Mouse (Mus musculus): ENCODE measurements around the gene Gdpd5.

Gdpd5 gene

DNA sequence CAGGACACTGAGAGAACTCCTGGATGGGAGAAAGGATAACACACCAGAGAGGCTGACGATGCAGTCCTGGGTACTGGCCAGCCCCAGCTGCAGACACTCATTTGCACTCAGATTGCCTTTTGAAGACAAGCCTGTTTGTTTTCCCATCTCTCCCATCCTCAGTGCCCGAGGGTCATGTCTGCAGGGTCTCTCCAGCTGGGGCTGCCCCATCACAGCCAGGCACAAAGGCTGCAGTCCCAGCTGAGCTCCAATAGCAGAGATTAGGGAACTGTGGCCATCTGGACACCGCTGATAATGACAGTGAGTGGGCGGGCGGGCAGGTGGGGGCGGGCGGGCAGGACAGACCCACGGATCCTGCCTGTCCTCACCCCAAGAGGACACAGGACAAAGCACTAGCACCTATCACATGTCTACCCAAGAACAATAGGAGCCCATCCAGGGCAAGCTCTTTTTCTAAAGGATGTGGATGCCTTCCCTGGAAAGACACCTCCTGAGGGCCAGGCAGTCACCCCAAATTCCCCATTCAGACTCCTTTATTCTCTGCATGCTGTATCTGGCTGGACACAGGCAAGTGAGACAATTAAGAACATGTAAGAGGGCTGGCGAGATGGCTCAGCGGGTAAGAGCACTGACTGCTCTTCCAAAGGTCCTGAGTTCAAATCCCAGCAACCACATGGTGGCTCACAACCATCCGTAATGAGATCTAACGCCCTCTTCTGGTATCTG lies 93.8 kb downstream of the Gdpd5 start:
- CTCF ChIA-PET: no interaction called here

GRCm38 (mm10) chr7:99475562-99475911 lies 94.3 kb downstream of the Gdpd5 start:
- CTCF ChIA-PET: no interaction called here

DNA sequence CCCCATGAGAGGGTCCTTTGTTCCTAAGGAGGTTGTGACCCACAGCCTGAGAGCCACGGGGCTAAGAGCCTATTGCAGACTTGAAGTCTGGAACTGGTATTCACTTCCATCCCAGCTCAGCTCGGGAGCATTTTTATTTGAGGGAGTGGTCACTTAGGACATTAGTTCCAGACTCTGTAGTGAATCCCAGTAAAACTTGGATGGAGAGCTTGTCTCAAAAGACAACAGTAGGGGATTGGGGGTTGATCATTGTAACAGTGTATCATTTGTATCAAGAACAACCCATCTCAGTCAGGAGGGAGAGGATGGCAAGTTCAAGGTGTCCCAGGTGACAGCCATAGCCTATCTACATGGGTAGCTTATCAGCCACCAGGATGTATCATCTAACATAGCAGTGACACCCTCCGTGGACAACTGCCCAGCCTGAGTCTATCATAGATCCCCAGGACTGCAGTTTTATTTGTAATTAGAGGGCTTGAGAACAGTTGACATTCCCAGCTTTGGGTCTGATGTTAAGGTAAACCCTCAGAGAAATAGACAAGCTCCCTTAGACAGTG lies 95.4 kb downstream of the Gdpd5 start:
- CTCF ChIA-PET: interaction anchor here (0.7 kb wide), 1 partner anchor 150 kb away, joined by 3 read pairs; no protein-coding TSS in a partner anchor

DNA sequence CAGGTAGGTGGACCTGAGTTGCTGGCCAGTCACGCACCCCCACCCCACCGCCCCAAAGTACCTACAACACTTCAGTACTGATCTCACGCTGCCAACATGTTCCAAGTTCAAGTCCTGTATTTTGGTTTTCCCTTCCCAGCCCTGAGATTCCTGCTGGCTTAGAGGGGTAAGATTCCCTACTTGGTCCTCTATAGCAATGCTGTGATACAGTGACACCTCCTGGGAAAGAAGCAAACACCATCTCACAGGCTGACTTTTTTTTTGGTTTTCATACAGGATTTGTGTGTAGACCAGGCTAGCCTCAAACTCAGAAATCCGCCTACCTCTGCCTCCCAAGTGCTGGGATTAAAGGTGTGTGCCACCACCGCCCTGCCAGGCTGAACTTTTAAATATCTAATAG lies 96.0 kb downstream of the Gdpd5 start:
- CTCF ChIA-PET: no interaction called here

GRCm38 (mm10) chr7:99482637-99483036 lies 101.4 kb downstream of the Gdpd5 start:
- CTCF ChIA-PET: interaction anchor here (0.7 kb wide), 1 partner anchor 73 kb away, joined by 3 read pairs; no protein-coding TSS in a partner anchor

GRCm38 (mm10) chr7:99483271-99483923 lies 102.2 kb downstream of the Gdpd5 start, which contains the start of gene Rps3:
Gene Rps3, minus strand, starts transcription at chr7:99483738.
- CTCF ChIA-PET: no interaction called here

DNA sequence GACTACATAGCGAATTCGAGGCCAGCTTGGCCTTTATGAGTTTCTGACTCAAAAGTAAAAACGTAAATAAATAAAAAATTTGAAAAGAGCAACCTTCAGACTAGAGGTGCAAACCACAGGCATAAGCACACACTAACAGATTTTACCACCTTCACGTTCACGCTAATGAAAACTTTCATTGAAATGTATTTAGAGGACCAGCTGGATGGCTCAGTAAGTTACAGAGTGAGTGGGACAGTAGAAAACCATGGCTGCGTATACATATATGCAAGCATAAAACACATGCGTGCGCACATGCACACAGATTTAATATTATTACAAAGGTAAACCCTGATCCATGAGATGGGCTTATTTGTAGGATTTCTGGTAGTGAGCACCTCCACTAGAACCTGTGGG lies 102.7 kb downstream of the Gdpd5 start:
- CTCF ChIA-PET: no interaction called here

DNA sequence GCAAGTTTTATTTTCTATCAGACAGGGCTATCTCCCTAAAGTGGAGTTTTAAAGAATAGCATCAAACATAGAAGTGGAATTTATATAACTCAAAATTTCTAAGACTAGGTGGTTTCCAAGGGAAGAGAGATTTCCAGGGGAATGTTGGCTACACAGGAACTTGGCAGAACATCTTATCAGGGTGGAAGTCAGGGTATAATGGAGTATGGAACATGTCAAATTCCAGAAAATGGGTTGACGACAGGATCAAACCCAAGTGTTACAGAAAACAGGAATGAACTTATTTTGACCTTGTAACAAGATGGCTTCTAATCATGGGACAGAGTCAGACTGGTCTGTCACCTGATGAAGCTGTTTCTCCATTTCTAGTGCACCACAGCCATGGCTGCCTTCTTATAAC lies 103.5 kb downstream of the Gdpd5 start:
- CTCF ChIA-PET: no interaction called here

GRCm38 (mm10) chr7:99489708-99490107 lies 108.5 kb downstream of the Gdpd5 start:
- CTCF ChIA-PET: interaction anchor here (0.7 kb wide), 1 partner anchor 102 kb away, joined by 5 read pairs; no protein-coding TSS in a partner anchor

DNA sequence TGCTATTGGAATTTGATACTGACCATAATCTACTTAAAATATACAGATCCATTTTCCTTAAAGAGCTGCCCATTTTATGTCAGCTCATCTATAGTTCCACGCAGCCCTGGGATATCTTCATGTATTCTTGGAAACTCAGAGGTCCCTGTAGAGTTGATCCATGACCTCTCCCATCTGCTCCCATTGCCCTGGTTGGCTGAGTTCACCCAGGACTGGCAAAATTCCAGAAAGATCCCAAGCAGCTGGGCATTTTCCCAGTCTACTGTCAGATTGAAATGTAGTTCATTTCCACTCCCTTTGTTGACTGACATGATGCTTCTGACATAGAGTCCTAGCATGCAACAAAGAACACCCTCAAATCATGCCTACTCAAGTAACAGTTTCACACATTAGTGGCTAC lies 117.9 kb downstream of the Gdpd5 start:
- CTCF ChIA-PET: interaction anchor here (1.2 kb wide), 1 partner anchor 94 kb away, joined by 3 read pairs; no protein-coding TSS in a partner anchor

GRCm38 (mm10) chr7:99500201-99500600 lies 119.0 kb downstream of the Gdpd5 start:
- CTCF ChIA-PET: interaction anchor here (0.6 to 1.5 kb wide), 7 partner anchors 39 to 210 kb away, joined by 3 to 17 read pairs (median 4); no protein-coding TSS in a partner anchor

GRCm38 (mm10) chr7:99500655-99501054 lies 119.4 kb downstream of the Gdpd5 start:
- CTCF ChIA-PET: interaction anchor here (0.6 to 1.5 kb wide), 7 partner anchors 39 to 210 kb away, joined by 3 to 17 read pairs (median 4); no protein-coding TSS in a partner anchor

DNA sequence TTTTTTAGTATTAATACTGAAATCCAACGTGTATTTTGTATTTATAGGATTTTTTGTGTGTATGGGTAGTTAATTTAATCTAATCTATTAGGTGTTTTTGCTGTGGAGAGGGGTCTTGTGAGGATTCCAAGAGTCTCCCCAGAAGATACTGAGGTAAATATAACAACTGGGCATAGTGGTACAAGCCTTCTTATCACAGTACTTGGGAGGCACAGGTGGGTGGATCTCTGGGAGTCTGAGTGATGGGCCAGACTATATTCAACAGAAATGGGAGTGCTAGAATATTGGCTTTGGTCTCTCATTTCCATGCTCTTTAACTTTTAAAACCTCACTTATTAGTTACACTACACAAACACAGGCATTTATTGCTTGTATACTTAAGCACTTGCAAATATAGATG lies 119.9 kb downstream of the Gdpd5 start:
- CTCF ChIA-PET: interaction anchor here (1.1 to 1.5 kb wide), 3 partner anchors 47 to 89 kb away, joined by 5 to 17 read pairs (median 12); no protein-coding TSS in a partner anchor

GRCm38 (mm10) chr7:99504556-99504955 lies 123.3 kb downstream of the Gdpd5 start:
- CTCF ChIA-PET: no interaction called here

- CTCF ChIA-PET: interaction anchor here (0.7 kb wide), 1 partner anchor 370 kb away, joined by 3 read pairs; no protein-coding TSS in a partner anchor
These were observed 127.0 kb downstream of the Gdpd5 start for GRCm38 (mm10) chr7:99508187-99508586.

GRCm38 (mm10) chr7:99510087-99510501 lies 128.9 kb downstream of the Gdpd5 start:
- CTCF ChIA-PET: no interaction called here
